Mouse (Mus musculus): Measurements from ENCODE around the gene Snrnp25.

The Snrnp25 gene

GRCm38 (mm10) chr11:32224468-32225139 lies 19.4 kb downstream of the Snrnp25 start:
- DNase-seq (ENCODE audit: low spot score in 2 of 2): no peak

GRCm38 (mm10) chr11:32225222-32226104 lies 20.2 kb downstream of the Snrnp25 start:
- no peak for DNase-seq (ENCODE audit: low spot score in 2 of 2)

- DNase-seq (ENCODE audit: low spot score in 2 of 2): peak; percentile 81 to 91
Measured at GRCm38 (mm10) chr11:32226124-32226871, 21.1 kb downstream of the Snrnp25 start, which contains the start of gene Mpg. TSS of gene Mpg (plus strand) at chr11:32226505.

GRCm38 (mm10) chr11:32227041-32227440 lies 21.8 kb downstream of the Snrnp25 start:
- DNase-seq (ENCODE audit: low spot score in 2 of 2): no peak

- DNase-seq (ENCODE audit: low spot score in 2 of 2): no peak
Measured at GRCm38 (mm10) chr11:32227555-32227954, 22.3 kb downstream of the Snrnp25 start.

GRCm38 (mm10) chr11:32228292-32228845 lies 23.2 kb downstream of the Snrnp25 start:
- DNase-seq (ENCODE audit: low spot score in 2 of 2): no peak

- DNase-seq (ENCODE audit: low spot score in 2 of 2): no peak
Measured at GRCm38 (mm10) chr11:32230220-32230619, 25.0 kb downstream of the Snrnp25 start.

GRCm38 (mm10) chr11:32231125-32231524 lies 25.9 kb downstream of the Snrnp25 start:
- no peak for DNase-seq (ENCODE audit: low spot score in 2 of 2)

GRCm38 (mm10) chr11:32232848-32233247 lies 27.6 kb downstream of the Snrnp25 start:
- DNase-seq (ENCODE audit: low spot score in 2 of 2): no peak

GRCm38 (mm10) chr11:32233895-32234294 lies 28.7 kb downstream of the Snrnp25 start:
- no peak for DNase-seq (ENCODE audit: low spot score in 2 of 2)

- DNase-seq (ENCODE audit: low spot score in 2 of 2): no peak
Measured at GRCm38 (mm10) chr11:32234816-32235485, 29.7 kb downstream of the Snrnp25 start.

GRCm38 (mm10) chr11:32235646-32236045 lies 30.4 kb downstream of the Snrnp25 start:
- no peak for DNase-seq (ENCODE audit: low spot score in 2 of 2)

- DNase-seq (ENCODE audit: low spot score in 2 of 2): no peak
Measured at GRCm38 (mm10) chr11:32236132-32236531, 30.9 kb downstream of the Snrnp25 start.

GRCm38 (mm10) chr11:32236712-32237410 lies 31.6 kb downstream of the Snrnp25 start:
- DNase-seq (ENCODE audit: low spot score in 2 of 2): peak in 1 of 2 experiments; percentile 40

GRCm38 (mm10) chr11:32237411-32237795 lies 32.2 kb downstream of the Snrnp25 start:
- no peak for DNase-seq (ENCODE audit: low spot score in 2 of 2)

GRCm38 (mm10) chr11:32238093-32238860 lies 33.1 kb downstream of the Snrnp25 start:
- DNase-seq (ENCODE audit: low spot score in 2 of 2): peak; percentile 49 to 75

- no peak for DNase-seq (ENCODE audit: low spot score in 2 of 2)
Measured at GRCm38 (mm10) chr11:32241391-32241790, 36.2 kb downstream of the Snrnp25 start.

GRCm38 (mm10) chr11:32242209-32242608 lies 37.0 kb downstream of the Snrnp25 start:
- no peak for DNase-seq (ENCODE audit: low spot score in 2 of 2)

GRCm38 (mm10) chr11:32243205-32243955 lies 38.2 kb downstream of the Snrnp25 start:
- DNase-seq (ENCODE audit: low spot score in 2 of 2): no peak
